Mouse (Mus musculus): ENCODE results near the gene Celf2. TPM values are rescaled to one million over a fixed set of nuclear protein-coding genes. Genes with fewer than 3 reads are reported as not detected.
A peak's percentile ranks its signal among the peaks of the same experiment; 100 is the strongest.

Gene Celf2
- total RNA-seq, 2 experiments from 2014 or later = 67.2 to 76.9 TPM

DNA sequence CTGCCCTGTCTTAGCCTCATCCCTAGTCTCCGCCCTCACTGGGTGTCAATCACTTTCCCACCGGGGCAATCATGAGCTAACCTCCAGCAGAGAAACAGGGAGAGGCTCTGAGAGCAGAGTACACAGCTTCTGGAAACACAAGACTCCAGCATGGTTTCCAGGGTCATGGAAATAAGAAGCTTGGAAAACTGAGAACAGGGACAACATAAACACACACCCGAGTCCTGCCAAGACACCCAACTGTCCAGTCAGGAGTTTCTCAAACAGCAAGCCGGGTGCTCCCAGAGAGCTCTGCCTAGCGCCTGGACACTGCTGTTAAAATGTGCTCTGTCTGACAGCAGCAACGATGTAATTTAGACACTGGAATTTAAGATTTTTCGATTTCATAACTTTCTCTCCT lies 599.4 kb downstream of the Celf2 start:
- DNase-seq = no peak

DNA sequence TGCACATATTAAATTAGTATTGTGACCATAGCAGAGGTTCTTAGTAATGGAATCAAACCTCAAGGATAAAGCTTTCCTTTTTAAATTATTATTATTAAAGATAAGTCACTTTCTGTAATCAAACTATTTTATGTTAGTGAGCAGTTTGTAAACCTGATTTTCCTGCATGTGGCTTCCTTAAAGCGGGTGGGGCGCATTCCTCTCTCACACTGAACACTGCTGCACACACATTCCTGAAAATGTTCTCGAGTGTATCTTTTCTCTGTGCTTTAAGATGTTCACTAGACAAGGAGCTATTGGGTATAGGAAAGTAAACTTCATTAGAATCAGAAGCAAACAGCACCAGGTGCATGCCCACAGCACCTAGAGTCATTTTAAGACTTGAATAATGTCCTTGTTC lies 605.0 kb downstream of the Celf2 start:
- DNase-seq = no peak

DNA sequence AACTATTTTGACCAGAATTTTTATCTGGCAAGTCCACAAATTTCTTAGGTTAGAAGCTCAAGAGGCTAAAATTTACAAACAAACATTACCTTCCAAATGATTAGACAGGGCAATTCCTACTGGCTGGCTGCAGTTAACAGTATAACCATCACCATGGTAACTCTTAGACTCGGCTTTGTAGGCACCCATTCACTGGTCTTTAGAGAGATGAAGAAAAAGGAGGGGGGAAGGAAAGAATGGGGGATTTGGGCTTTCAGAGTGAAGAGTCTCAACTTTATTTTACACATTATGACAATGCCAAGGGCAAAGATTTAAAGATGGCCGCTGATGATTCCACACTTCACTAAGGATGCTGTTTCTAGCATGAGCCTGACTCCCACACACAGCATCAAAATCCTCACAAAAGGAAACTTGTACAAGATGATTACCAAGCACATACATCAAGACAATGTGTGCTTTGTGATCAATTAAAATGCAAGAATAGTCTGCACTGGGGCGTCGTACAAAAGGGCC lies 606.1 kb downstream of the Celf2 start:
- DNase-seq = no peak

DNA sequence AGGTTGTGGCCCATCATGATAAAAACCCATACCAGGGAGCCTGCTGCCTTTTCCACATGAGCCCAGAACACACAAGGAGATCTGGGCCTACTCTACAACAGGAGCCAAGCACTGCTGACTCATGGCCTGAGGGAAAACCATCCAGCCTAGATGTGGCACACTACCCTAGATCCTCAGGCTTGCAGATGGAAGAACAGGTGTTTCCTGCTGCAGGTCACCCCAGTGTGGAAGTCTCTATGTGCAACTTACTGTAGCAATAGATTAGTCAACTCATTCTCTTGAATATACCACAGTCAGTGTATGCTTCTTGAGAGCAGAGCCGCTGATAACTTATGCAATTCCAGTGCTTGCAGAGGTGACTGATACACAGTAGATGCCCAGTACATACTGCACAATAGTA lies 612.5 kb downstream of the Celf2 start:
- no peak for DNase-seq

DNA sequence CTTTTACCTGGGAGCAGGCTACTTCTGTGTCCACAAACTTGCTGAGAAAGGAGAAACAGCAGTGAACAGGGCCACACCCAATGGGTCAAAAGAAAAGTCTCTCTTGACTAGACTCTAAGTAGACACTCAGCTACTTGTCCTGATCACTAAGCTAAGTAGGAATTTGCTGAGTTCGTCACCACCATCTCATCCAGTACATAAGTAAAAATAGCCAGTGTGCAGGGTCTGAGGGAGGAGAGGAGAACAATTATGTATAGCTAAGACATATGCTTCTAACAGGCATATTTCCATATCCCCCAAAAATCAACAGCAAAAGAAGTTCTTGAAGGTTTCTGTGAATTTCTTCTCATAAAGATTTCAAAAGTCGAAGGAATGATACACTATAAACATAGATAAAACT lies 615.8 kb downstream of the Celf2 start:
- DNase-seq = no peak

DNA sequence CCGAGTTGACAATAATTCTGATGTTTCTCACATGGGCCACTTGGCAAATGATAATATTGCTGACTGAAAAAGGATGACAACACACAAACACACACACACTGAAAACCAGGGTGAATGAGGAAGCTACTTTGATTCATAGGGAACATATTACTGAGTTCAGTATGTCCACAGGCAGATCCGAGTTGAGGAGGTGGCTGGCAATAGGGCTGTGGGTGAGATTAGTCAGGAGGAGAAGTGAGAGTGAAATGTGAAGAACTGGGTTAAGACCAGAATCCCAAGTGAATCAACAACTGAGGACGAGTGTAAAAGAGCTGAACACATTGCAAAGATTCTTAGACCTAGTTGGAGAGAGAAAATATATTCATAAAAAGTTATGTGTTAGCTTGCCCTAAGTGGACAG lies 616.3 kb downstream of the Celf2 start:
- DNase-seq = no peak

DNA sequence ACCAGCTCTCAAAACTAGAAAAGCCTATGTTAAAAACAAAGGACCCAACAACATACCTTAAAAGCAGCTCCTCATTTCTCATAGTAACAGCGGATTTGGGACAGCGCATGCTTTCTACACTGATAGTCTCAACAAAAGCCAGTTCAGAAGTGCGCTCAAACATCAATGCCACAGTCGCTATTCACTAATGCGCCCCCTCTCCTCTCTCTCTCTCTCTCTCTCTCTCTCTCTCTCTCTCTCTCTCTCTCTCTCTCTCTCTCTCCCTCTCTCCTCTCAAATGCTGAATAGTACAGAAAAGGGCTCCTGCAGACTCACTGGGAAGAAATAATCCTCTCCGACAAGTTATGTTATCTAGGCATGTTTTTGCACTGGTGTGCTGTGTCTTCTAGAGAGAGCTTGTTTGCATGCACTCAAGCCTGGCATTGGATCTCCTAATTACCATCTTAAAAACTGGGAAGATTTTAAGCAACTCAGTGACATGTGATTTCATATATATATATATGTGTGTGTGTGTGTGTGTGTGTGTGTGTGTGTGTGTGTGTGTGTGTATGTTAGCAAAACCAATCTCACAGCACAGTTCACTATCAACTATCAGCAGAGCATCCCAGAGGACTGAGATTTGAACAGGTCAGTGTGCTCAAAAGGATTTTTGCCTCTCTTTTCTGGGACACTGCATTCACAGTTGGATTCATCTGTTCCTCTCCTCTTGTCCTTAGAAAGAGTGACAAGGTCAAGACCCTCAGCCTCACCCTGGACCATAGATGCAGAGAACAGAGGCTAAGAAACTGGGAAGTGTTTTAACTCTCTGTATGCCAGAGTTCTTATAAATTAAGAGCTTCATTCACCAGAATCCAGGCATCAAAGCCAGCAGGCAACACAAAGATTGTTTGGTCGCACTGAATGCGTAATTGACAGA lies 624.3 kb downstream of the Celf2 start:
- DNase-seq = no peak

DNA sequence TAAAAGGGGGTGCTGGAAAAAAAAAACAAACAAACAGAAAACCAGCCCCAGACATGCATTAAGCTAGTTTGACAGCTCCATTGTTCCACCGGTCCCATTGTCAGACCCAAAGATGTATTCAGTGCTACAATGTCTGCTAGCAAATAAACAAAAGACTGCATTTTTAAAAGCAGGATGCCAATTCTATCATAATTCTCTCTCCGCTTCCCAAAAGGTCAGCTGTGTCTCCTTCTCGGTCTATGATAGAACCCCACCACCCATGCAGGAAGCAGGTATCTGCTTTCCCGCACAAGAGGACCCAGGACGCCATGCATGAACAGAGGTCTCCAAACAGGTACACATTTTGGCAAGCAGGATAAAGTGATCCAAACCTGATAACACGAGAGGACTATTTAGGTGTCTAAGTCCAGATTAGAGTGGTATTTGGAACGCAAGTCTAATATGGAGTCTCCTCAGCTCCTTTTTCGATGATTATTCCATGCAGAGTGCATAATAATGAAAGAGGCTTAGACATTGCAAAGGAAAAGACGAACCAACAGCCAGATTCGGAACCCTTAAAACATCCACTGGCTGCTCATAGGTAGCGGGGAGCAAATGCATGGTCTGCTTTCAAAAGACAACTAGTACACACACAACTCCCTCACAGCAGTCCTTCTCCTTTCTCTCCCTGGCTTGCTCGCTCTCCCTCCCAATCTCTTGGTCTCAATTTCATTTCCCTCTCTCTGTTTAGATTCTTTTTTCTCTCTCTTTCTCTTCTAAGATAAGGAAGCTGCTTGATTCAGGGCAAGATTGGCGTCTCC lies 625.2 kb downstream of the Celf2 start:
- DNase-seq = no peak

DNA sequence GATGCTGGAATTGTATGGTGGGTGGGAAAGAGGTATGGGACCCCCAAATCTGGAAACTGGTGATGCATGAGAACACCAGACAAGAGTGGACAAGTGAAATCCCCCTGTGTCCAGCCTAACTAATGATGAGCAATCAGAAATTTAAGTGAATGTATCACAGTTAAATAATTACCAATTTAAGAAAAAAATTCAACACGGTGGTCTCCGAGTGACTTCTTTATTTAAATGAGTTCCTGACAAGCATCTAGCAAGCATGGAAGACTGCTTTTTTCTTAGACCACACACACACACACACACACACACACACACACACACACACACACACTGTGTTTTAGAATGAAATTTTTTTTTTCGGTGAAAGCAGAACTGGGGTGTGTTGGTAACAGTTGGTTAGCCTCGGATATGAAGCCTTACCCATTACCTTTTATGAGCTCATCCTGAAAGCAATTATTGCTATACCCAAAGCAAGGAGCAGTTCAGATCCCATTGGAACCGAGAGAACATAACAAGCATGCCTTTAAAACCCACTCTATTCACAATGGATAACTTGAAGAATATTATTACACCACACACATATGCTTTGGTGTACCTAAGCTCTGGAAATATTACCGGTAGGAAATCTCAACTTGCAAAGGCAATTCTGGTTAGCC lies 627.0 kb downstream of the Celf2 start:
- DNase-seq = no peak

DNA sequence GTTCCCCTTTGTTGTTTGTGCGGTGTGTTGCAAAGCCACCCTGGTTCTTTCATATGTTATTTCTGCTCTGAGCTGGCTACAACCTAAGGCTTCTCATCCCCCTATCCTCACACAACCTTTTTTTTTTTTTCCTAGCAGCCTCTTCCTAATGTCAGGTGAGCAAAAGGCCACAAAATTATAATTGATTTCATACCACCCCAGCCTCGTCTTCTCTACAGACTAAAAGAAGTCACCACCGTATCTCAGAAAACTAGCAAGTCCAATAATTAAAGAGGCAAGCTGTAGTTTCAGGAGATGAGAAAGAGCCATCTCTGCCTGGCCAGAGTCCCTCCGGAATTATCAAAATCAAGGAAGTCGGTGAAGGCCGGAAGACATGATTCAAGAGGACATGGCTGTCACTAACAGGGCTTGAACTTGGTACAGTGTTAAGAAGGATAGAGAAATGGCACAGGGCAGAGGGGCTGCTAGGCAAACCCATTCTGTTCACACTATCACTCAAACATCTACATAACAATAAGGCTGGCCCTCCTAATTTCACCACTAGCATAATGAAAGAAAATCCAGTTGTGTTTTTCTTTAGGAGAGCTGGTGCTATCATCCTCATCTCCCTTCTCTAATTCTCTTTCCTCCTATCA lies 628.3 kb downstream of the Celf2 start:
- DNase-seq = no peak

DNA sequence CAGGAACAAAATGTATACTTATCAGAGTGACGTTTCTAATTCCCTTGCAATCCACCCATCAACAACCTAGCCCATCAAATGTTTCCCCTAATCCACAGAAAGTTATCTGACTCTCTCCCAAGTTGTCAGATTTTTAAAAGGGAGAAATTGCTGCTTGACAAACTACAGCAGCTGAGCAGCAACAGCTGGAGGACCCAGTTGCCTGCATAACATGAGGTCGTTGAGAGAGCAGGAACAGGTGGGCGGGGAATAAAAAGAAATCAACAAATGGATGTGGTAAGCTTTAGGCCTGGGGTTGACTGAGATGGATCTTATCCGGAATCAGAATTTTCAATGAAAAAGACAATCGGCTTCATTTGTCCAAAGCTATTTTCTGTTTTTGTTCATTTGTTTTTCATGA lies 632.3 kb downstream of the Celf2 start:
- no peak for DNase-seq

DNA sequence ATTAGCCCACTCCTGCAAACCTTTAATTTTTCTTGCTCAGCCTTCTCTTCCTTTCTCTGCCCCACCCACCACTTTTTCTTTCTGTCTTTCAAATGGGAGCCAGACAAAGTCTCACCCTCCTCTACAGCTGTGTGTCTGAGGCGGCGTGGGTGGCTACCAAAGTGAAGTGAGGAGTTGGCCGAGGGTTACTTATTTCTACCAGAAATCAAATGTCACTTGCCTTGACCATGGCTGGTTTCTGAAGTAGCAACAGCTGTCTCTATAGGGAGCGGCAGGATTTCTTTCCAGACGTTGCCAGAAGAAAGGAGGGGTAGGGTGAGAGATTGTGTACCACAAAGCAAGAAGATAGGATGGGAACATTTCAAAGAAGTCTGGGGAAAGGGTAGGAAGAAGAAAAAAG lies 632.8 kb downstream of the Celf2 start:
- no peak for DNase-seq

DNA sequence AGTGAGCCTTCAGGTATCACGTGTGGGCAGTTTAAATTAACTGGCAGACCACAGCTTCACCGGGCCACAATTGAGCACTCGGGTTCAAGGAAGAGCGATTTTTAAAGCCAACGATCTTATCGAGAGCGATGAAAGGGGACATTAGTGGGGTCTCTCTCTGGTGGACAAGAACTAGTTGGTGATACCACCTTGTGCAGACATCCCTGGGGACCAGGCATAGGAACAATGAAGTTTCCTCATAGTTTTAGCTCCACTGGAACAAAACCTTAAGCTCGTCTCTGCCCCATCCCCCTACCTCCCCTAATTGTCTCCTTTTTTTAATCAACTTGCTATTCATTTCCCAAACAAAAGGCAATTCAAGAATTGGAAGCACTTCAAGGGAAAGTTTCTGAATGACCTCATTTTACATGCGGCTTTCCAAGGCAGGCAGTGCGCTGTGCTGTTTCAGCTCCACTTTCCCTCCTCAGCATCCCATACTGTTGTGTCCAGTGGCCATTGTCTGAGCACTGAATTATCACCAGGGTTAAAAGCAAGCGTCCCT lies 634.2 kb downstream of the Celf2 start:
- DNase-seq = no peak

DNA sequence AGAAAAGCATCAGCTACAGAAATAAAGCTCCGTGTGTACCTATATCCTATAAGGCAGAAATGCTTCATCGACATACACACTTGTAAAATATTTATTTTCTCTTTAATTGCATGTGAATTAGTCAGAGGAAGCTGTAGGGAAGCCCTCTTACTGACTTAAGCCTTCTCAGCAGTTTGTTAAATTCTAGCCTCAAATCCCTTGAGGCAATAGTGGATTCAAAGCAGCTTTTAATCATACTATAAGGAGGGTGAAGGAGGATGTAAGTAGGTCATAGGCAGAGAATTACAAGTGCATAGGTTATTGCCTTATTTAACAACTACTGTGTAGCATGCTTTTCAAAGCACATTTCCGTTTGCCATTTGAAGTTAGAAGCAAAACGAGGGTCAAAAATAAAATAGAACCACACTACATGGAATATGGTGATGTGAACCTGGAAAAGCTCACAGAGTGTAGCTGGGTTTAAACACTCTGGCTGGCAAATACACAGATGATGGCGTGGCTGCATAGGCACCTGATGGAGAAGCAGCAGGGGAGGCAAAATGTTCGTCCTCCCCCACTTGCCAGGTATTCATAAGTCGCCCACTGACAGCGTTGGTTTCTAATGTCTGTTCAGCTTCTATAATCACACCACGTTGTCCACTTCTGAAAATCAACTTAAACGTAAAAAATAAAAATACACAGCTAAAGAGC lies 635.0 kb downstream of the Celf2 start:
- no peak for DNase-seq

DNA sequence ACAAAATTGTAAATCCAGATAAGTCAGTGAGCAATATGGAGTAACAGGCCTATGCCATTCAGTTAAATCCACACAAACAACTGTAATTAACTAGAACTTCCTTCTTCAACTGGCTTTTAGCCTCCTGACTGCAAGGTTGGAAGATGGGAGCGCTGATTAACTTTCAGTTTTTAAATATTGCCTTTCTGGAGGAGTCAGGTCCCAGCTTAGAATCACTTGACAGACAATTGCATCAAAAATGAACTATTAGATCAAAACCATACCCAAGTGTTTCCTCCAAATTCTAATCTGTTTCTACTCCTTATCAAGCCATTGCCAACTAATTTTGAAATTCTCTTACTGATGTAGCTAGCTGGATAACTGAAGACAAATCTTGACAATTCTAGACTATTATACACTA lies 635.7 kb downstream of the Celf2 start:
- no peak for DNase-seq

DNA sequence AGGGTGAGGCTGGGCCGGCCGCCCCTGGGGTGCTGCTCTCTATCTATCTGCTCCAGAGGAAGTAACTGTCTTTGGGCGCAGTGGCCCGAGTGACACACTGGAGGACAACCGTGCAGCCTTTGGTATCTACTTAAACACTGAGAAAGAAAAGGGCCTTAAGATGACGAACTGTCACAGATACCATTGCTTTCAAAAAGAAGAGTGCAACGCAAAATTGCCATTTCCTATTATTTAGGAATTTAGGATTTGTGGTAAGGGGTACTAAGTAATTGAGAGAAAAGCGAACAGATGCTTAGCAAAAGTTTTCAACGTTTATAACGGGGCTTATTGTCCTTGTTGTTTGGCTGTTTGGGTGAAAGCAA lies 636.5 kb downstream of the Celf2 start:
- no peak for DNase-seq

DNA sequence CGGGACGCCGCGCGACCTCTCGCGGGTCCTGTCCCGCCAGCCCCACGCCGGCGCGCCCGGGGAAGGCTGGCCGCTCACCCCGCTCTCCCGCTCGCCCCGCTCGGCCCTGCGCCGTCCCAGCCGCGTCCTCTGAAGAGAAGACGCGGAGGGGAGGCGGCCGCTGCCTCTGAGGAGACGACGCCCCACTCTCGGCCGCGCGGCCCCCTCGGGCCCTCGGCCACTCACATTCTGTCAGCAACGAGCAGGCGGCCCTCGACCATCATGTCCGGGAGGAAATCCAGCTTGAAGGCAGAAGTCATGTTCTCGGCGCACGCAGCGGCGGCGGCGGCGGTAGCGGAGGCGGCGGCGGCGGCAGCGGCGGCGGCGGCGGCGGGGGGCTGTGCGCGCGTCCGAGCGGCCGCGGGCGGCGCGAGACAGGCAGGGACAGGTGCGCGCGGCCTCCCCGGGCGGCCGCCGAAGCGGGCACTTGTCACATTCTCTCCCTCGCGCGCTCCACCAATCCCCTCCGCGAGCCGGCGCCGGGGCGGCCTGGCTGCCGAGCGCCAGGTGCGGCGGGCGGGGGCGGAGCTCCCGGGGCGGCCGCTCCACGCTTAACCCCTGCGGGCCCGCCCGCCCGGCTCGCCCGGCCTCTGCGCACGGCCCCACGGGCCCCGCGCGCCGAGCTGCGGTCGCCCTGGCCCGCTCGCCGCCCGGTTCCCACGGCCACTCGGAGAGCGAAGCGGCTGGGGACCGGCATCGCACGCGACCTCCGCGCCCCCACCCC lies 637.1 kb downstream of the Celf2 start:
- DNase-seq = peak; percentile 82

DNA sequence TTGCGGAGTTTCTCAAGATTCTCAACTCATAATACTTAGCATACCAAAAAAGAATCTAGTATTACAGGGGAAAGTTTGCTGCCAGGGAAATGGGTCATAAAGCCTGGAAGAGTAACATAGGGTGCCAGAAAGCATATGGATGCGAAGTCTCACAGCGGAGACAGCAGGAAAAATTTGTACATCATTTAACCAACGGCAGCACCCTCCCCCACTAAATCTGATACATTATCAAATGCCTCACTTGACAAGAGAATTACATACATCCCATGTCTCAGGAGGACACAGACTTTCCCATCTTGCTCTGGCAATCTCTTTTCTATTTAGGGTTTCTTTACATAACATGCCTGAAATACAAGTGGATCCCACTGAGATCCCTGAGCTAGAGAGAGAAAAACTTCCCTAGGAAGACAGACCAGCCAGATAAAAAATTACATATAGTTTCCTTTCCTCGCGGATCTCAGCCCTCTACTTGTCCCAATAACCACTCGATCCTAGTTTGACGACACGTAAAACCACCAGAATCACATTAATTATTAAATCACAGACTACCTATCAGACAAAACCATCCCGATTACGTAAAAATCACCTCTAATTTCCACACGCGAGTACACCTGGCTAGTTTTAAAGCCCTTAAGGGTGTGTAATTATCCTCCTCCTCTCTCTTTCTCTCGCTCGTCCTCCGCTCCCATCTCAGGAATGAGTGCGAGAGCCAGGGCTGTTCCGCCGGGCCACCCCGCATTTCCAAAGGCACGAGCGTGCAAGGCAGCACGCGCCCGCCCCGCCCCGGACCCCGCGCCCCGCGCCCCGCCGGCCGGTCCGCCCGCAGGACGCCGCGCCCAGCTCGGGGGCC lies 637.9 kb downstream of the Celf2 start:
- DNase-seq = no peak

DNA sequence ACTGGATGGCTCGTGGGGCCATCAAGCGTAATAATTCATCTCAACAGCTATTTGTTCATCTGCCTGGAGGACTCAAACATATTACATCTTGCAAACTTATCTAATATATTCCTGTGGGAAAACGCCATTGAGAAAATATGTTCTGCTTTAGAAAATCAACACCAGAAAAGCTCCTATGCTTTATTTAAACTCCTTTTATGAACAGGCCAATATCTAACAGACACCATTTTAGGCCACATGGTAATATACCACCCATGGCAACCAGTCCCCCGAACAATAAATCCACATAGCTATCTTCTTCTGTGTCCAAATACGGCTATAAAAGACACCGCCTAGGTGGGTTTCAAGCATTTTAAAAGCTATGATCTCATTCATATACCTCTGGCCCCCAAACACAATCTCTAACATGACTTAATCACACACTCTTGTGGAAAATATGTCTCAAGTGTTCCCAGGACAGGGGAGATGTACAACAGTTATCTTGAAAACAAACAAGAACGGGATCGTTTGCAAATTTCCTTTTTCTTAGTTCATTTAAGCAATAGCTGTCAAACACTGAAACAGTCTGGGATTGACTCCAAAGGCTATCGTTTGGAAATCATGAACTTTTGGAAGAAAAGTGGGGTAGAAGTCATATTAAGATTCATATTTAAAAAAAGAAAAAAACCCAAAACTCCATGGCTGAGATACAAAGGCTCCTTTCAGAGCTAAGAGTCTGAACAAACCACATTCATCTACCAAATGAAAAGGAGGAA lies 639.2 kb downstream of the Celf2 start:
- DNase-seq = no peak

All from adrenal gland, postnatal 10 days (tissue).